Mouse (Mus musculus): ENCODE data around the gene Usmg5.
A peak's percentile ranks its signal among the peaks of the same experiment; 100 is the strongest.

The Usmg5 gene

GRCm38 (mm10) chr19:47057684-47058083 lies 32.8 kb downstream of the Usmg5 start:
- no peak for DNase-seq (ENCODE audit: low read depth, low spot score)

- DNase-seq (ENCODE audit: low read depth, low spot score) = no peak
These were observed 37.0 kb downstream of the Usmg5 start for GRCm38 (mm10) chr19:47053471-47053870.

- no peak for DNase-seq (ENCODE audit: low read depth, low spot score)
These were observed 37.5 kb downstream of the Usmg5 start for GRCm38 (mm10) chr19:47052927-47053326.

GRCm38 (mm10) chr19:47050271-47051032 lies 40.0 kb downstream of the Usmg5 start, which contains the start of gene Pcgf6:
TSS of gene Pcgf6 (minus strand) at chr19:47050906.
- DNase-seq (ENCODE audit: low read depth, low spot score) = peak; percentile 93

- no peak for DNase-seq (ENCODE audit: low read depth, low spot score)
These were observed 40.6 kb downstream of the Usmg5 start for GRCm38 (mm10) chr19:47049840-47050239.

GRCm38 (mm10) chr19:47049061-47049460 lies 41.4 kb downstream of the Usmg5 start:
- no peak for DNase-seq (ENCODE audit: low read depth, low spot score)

- DNase-seq (ENCODE audit: low read depth, low spot score) = no peak
These were observed 43.1 kb downstream of the Usmg5 start for GRCm38 (mm10) chr19:47047236-47047833.

GRCm38 (mm10) chr19:47046343-47046742 lies 44.1 kb downstream of the Usmg5 start:
- DNase-seq (ENCODE audit: low read depth, low spot score) = peak; percentile 32

- DNase-seq (ENCODE audit: low read depth, low spot score) = peak; percentile 49
These were observed 46.8 kb downstream of the Usmg5 start for GRCm38 (mm10) chr19:47043608-47044007.

- DNase-seq (ENCODE audit: low read depth, low spot score) = no peak
These were observed 49.5 kb downstream of the Usmg5 start for GRCm38 (mm10) chr19:47040720-47041473.

GRCm38 (mm10) chr19:47036596-47036995 lies 53.9 kb downstream of the Usmg5 start:
- DNase-seq (ENCODE audit: low read depth, low spot score) = no peak

GRCm38 (mm10) chr19:47034916-47035315 lies 55.5 kb downstream of the Usmg5 start:
- no peak for DNase-seq (ENCODE audit: low read depth, low spot score)
